Mouse (Mus musculus) liver, embryonic 11.5 days (tissue): ENCODE measurements around the gene Mt2. TPM values are rescaled to one million over a fixed set of nuclear protein-coding genes. Genes with fewer than 3 reads are reported as not detected.

Source experiments
- ATAC-seq: fragments of 200-750 bp; cut with Nextera tagmentation; replicated peaks from 2 replicates; pipeline ENCODE4 v1.8.0; 2017; ENCODE audit warnings: moderate number of reproducible peaks, mild to moderate bottlenecking, moderate TSS enrichment, moderate library complexity; ENCODE audit not compliant: low FRiP score
- DNase-seq: peaks from one replicate; pipeline ENCODE4 v3.0.0-alpha.2; 2017; ENCODE audit warnings: low spot score
- H3K27ac ChIP-seq: fragments of 300-500 bp; sonication (generic); 2 replicates; pipeline ENCODE4 v1.5.1; 2014; ENCODE audit warnings: mild to moderate bottlenecking, low read depth, low read length, control low read depth
- H3K27me3 ChIP-seq: fragments of 300-500 bp; sonication (generic); replicated peaks from 2 replicates; pipeline ENCODE4 v1.6.1; 2014; ENCODE audit warnings: low read length, mixed read lengths; ENCODE audit not compliant: control insufficient read depth, insufficient read depth
- H3K36me3 ChIP-seq: fragments of 300-500 bp; sonication (generic); 2 replicates; pipeline ENCODE4 v1.6.1; 2014; ENCODE audit warnings: mild to moderate bottlenecking, low read length, moderate library complexity, mixed read lengths; ENCODE audit not compliant: control insufficient read depth, insufficient read depth
- H3K4me1 ChIP-seq: fragments of 300-500 bp; sonication (generic); replicated peaks from 2 replicates; pipeline ENCODE4 v1.6.1; 2014; ENCODE audit warnings: low read length, mixed read lengths; ENCODE audit not compliant: control insufficient read depth, insufficient read depth
- H3K4me2 ChIP-seq: fragments of 300-500 bp; sonication (generic); 2 replicates; pipeline ENCODE4 v1.6.1; 2014; ENCODE audit warnings: mild to moderate bottlenecking, control low read depth, moderate library complexity
- H3K4me3 ChIP-seq: fragments of 300-500 bp; sonication (generic); 2 replicates; pipeline ENCODE4 v1.5.1; 2014; ENCODE audit warnings: low read depth, low read length, control low read depth
- H3K9ac ChIP-seq: fragments of 300-500 bp; sonication (generic); 2 replicates; pipeline ENCODE4 v1.6.1; 2014; ENCODE audit warnings: low read depth, low read length, control low read depth
- H3K9me3 ChIP-seq: fragments of 300-500 bp; sonication (generic); 2 replicates; pipeline ENCODE4 v1.6.1; 2016; ENCODE audit warnings: low read length, inconsistent platforms, mixed read lengths; ENCODE audit not compliant: control insufficient read depth
- WGBS: fragments of 180-500 bp; shearing (Covaris S2); extraction: QIAGEN DNeasy Blood & Tissue Kit; methylation state at CpG from one replicate; pipeline ENCODE4 v1.1.7; 2014; 5-methylcytosine and 5-hydroxymethylcytosine counted together
- polyA plus RNA-seq: library from polyadenylated mRNA; unstranded; fragments of >200 nt; fragmentation: Nextera tagmentation; extraction: Ambion mirVana; gene quantifications from 2 replicates; pipeline ENCODE4 v1.2.1, GENCODE M21; 2014

Mt2 gene
- polyA plus RNA-seq, 1 experiment from 2014 or later: 795 TPM

- no peak for ATAC-seq
Measured at GRCm38 (mm10) chr8:94204043-94204442, 31.6 kb downstream of the Mt2 start.

GRCm38 (mm10) chr8:94205736-94206135 is 33.3 kb downstream of the Mt2 start:
- Histone ChIP-seq H3K4me3 (no peak overlapping the region), H3K4me2 (no peak overlapping the region), H3K27ac (no peak overlapping the region), H3K27me3 (no peaks in the 10 kb centered on the region), H3K9ac (no peak overlapping the region), H3K4me1 (no peaks in the 10 kb centered on the region), H3K36me3 (no peaks in the 10 kb centered on the region), H3K9me3 (no peaks in the 10 kb centered on the region)
- peak; percentile 80 for ATAC-seq
- 17% methylated on average over 5 of the region's 5 CpGs for WGBS
- peak; percentile 74 for DNase-seq

More at GRCm38 (mm10) chr8:94204043-94204442, 31.6 kb downstream of the Mt2 start:
- no peaks in the 10 kb centered on the region for H3K27me3 ChIP-seq
- H3K36me3 ChIP-seq: no peaks in the 10 kb centered on the region
- 64% methylated on average over 3 of the region's 3 CpGs for WGBS
- no peak overlapping the region for H3K9ac ChIP-seq
- H3K4me1 ChIP-seq: no peaks in the 10 kb centered on the region
- no peaks in the 10 kb centered on the region for H3K9me3 ChIP-seq
- no peak for DNase-seq
- no peak overlapping the region for H3K4me3 ChIP-seq
- H3K4me2 ChIP-seq: no peak overlapping the region
- no peak overlapping the region for H3K27ac ChIP-seq

- Histone ChIP-seq H3K9ac (no peak overlapping the region), H3K4me1 (no peaks in the 10 kb centered on the region), H3K4me2 (no peak overlapping the region), H3K4me3 (no peak overlapping the region), H3K36me3 (no peaks in the 10 kb centered on the region), H3K27me3 (no peaks in the 10 kb centered on the region), H3K27ac (no peak overlapping the region), H3K9me3 (no peaks in the 10 kb centered on the region)
- DNase-seq (no peak), ATAC-seq (no peak)
- 77% methylated on average over 8 of the region's 8 CpGs for WGBS
Measured at GRCm38 (mm10) chr8:94206256-94206655, 33.8 kb downstream of the Mt2 start.

GRCm38 (mm10) chr8:94207491-94207890 is 35.0 kb downstream of the Mt2 start:
- H3K4me1 ChIP-seq: no peaks in the 10 kb centered on the region
- H3K4me2 ChIP-seq: no peak overlapping the region
- no peak overlapping the region for H3K27ac ChIP-seq
- no peaks in the 10 kb centered on the region for H3K36me3 ChIP-seq
- DNase-seq: no peak
- no peaks in the 10 kb centered on the region for H3K9me3 ChIP-seq
- no peaks in the 10 kb centered on the region for H3K27me3 ChIP-seq
- H3K9ac ChIP-seq: no peak overlapping the region
- H3K4me3 ChIP-seq: no peak overlapping the region
- ATAC-seq: no peak
- WGBS: 69% methylated on average over 2 of the region's 2 CpGs

- Histone ChIP-seq H3K4me1 (peaks cover 5% of the 10 kb centered on the region; the same call in 1 of the 2 replicates), H3K9ac (no peak overlapping the region), H3K9me3 (no peaks in the 10 kb centered on the region), H3K4me2 (no peak overlapping the region), H3K27me3 (no peaks in the 10 kb centered on the region), H3K27ac (no peak overlapping the region), H3K36me3 (no peaks in the 10 kb centered on the region), H3K4me3 (no peak overlapping the region)
- 77% methylated on average over 6 of the region's 6 CpGs for WGBS
- DNase-seq (no peak), ATAC-seq (no peak)
Measured at GRCm38 (mm10) chr8:94209639-94210038, 37.2 kb downstream of the Mt2 start.

GRCm38 (mm10) chr8:94210225-94210624 is 37.8 kb downstream of the Mt2 start:
- Histone ChIP-seq H3K4me3 (no peak overlapping the region), H3K4me1 (peaks cover 8% of the 10 kb centered on the region), H3K9me3 (no peaks in the 10 kb centered on the region), H3K36me3 (no peaks in the 10 kb centered on the region), H3K27me3 (no peaks in the 10 kb centered on the region), H3K4me2 (no peak overlapping the region), H3K27ac (no peak overlapping the region), H3K9ac (no peak overlapping the region)
- DNase-seq (no peak), ATAC-seq (no peak)
- WGBS: 68% methylated on average over 3 of the region's 3 CpGs

- Histone ChIP-seq H3K4me2 (peak overlapping the region; percentile 95), H3K27ac (no peak overlapping the region), H3K4me3 (peak overlapping the region; percentile 92), H3K9ac (peak overlapping the region; percentile 56; the same call in 1 of the 2 replicates), H3K27me3 (no peaks in the 10 kb centered on the region), H3K36me3 (no peaks in the 10 kb centered on the region), H3K4me1 (peaks cover 19% of the 10 kb centered on the region), H3K9me3 (no peaks in the 10 kb centered on the region)
- no peak for ATAC-seq
- DNase-seq: no peak
- WGBS: 67% methylated on average over 6 of the region's 6 CpGs
Measured at GRCm38 (mm10) chr8:94213819-94214218, 41.4 kb downstream of the Mt2 start.

- H3K4me2 ChIP-seq: peak within 1 kb of the TSS; percentile 95
- WGBS: under 1% methylated on average over 68 of the region's 68 CpGs
- H3K27me3 ChIP-seq: no peaks in the 10 kb centered on the region
- peak within 1 kb of the TSS; percentile 84 for H3K27ac ChIP-seq
- DNase-seq: peak; percentile 98
- no peaks in the 10 kb centered on the region for H3K9me3 ChIP-seq
- peak within 1 kb of the TSS; percentile 90 for H3K9ac ChIP-seq
- H3K36me3 ChIP-seq: no peaks in the 10 kb centered on the region
- peaks cover 19% of the 10 kb centered on the region for H3K4me1 ChIP-seq
- ATAC-seq: peak; percentile 93
- peak within 1 kb of the TSS; percentile 92 for H3K4me3 ChIP-seq
Measured at GRCm38 (mm10) chr8:94214252-94215173, 42.0 kb downstream of the Mt2 start, which contains the start of gene Nup93. Gene Nup93, plus strand, starts transcription at chr8:94214564.
